Mouse (Mus musculus): ENCODE results near the gene Macrod2.

The Macrod2 gene

DNA sequence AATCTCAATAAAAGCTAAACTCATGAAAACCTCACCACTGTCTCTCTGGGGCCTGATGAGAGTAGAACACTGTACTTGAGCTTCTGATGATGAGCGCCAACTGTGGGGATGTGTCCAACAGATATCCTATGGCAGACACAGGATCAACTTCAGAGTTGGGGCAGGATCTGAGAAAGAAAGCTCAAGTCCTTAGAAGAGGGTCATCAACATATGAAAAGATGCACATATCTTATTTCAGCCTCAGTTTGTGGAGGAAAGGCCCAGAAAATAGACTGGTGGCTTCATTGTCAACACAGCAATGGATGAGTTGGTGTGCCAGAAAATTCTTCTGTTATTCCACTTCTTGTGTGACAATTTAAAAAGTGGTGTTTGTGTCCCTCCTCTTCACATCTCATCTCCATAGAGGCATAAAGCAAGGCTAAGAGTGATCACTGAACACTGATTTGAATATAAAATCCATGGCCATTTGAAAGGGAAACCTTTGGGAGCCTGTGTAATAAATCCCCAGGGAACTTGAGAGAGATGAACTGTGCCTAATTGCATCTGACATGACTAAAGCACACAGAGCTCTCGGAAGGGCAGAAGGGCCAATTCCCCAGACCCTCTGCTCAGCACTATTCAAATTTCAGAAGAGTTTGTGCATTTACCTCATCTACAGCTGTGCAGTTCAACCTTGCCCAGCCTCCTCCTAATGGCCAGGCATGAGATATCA is 806.4 kb downstream of the Macrod2 start:
- DNase-seq (ENCODE audit: extremely low read depth, low read depth): no peak

GRCm38 (mm10) chr2:141202015-141202364 is 806.9 kb downstream of the Macrod2 start:
- DNase-seq (ENCODE audit: extremely low read depth, low read depth): no peak

DNA sequence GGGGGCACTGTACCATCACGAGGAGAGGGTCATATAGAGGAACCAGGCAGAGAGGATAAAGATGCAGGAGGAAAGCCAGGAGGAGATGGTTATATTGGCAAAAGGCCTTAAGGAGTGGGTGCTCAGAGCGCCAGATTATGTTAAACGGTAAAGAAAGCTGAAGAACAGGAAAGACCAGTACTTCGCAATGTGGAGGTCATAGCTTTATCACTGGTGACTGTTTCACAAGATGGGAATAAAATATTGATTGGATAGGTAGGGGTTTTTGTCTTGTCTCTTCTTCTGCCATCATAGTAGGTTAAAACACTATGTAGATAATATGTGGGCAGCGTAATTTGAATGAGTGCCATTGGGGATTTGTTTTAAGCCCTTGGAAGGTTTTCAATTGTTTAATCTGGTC is 816.2 kb downstream of the Macrod2 start:
- no peak for DNase-seq (ENCODE audit: extremely low read depth, low read depth)

DNA sequence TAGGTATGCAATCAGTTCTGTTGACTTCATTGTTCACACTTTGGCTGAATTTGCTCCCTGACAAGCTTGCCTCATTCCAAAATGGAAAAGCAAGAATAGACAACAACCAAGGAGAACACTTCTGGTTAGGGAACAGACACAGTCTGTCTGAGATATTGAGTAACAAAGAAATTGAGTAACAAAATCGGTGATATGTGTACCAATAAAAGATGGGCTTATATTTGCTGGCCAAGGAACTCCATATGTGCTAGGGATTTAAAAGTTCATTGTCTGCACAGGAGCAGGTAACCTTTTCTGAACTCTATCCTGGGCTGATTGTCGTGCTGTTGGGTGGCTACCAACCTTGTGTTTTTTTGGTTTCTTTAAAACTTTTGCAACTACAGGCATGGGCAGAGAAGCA is 817.2 kb downstream of the Macrod2 start:
- no peak for DNase-seq (ENCODE audit: extremely low read depth, low read depth)

- DNase-seq (ENCODE audit: extremely low read depth, low read depth): no peak
These were observed 822.4 kb downstream of the Macrod2 start for GRCm38 (mm10) chr2:141217490-141217889.

GRCm38 (mm10) chr2:141217925-141218324 is 822.8 kb downstream of the Macrod2 start:
- no peak for DNase-seq (ENCODE audit: extremely low read depth, low read depth)

GRCm38 (mm10) chr2:141228809-141229208 is 833.7 kb downstream of the Macrod2 start:
- DNase-seq (ENCODE audit: extremely low read depth, low read depth): no peak

DNA sequence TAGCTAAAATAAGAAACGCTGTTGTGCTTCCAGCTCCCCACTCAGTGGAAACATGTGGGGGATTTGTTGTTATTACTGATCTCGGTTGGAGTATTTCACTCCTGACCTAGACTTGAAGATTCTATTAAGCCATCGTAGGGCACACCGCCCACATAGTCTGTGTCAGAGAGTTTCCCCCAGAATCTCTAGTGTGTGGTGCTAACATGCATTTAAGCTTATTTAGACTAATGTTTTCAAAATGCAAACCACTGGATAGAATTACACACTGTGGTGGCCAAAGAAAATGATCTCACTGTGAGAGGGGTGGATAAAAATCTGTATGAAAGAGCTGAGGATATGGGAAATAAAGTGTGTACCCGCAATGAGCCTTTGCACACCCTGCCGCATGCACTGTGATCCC is 834.7 kb downstream of the Macrod2 start:
- DNase-seq (ENCODE audit: extremely low read depth, low read depth): no peak

GRCm38 (mm10) chr2:141231011-141231668 is 836.0 kb downstream of the Macrod2 start:
- DNase-seq (ENCODE audit: extremely low read depth, low read depth): no peak

GRCm38 (mm10) chr2:141234306-141234705 is 839.2 kb downstream of the Macrod2 start:
- DNase-seq (ENCODE audit: extremely low read depth, low read depth): no peak

GRCm38 (mm10) chr2:141234724-141235453 is 839.8 kb downstream of the Macrod2 start:
- no peak for DNase-seq (ENCODE audit: extremely low read depth, low read depth)

GRCm38 (mm10) chr2:141247680-141248079 is 852.6 kb downstream of the Macrod2 start:
- no peak for DNase-seq (ENCODE audit: extremely low read depth, low read depth)

DNA sequence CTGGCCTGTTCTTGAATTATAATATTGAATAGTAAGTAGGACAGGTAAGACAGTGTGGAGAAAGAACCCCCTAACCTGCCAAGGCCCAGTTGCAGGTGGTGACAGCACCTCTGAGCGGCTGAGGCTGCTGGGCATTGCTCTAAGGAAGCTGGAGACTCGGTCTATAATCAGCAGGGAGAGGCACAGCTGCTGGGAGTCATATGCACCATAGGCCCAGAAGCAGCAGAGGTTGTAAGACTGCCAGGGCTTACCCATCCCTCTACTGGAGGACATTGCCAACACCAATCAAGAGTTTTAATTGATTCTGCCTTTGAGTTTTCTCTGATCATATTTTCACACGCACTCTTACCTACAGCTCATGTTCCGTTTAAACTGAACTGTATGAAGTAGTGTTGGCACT is 869.5 kb downstream of the Macrod2 start:
- no peak for DNase-seq (ENCODE audit: extremely low read depth, low read depth)

DNA sequence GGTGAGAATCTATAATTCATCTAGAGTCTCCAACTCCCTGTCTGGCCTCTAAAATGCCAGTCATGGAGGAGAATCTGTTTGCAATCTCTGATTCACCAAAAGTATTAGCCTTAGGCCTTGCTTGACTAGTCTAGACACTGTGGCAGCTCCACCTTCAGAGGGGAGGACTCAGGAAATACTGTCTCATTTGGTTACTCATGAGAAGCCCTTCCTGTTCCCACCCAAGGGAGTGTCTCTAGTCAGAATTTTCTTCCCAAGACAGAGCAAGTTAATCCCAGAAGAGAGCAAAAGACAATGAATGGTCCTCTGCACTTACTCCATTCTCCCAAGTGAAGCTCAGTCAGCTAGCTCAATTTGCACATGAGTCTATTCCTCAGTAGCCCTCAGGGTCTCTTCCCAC is 871.5 kb downstream of the Macrod2 start:
- DNase-seq (ENCODE audit: extremely low read depth, low read depth): no peak

GRCm38 (mm10) chr2:141271541-141271940 is 876.4 kb downstream of the Macrod2 start:
- no peak for DNase-seq (ENCODE audit: extremely low read depth, low read depth)

- DNase-seq (ENCODE audit: extremely low read depth, low read depth): no peak
These were observed 877.9 kb downstream of the Macrod2 start for GRCm38 (mm10) chr2:141272966-141273365.

DNA sequence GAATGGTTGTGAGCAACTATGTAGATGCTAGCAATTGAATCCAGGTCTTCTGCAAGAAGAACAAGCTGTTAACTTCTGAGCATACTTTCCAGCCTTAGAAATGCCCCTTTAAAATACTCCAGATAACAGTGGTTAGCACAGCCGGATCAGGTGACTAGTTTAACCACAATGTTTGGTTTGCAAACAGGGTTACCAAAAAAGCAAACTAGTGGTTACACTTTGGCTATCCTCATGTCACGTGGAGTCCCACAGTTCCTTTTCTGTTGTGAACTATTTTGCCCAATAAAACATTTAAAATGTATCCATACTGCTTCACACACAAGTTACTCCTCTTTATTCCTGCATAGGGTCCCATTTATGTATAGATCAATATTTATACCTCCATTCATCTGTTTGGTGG is 879.2 kb downstream of the Macrod2 start:
- no peak for DNase-seq (ENCODE audit: extremely low read depth, low read depth)

- DNase-seq (ENCODE audit: extremely low read depth, low read depth): no peak
These were observed 884.1 kb downstream of the Macrod2 start for GRCm38 (mm10) chr2:141279130-141279698.

DNA sequence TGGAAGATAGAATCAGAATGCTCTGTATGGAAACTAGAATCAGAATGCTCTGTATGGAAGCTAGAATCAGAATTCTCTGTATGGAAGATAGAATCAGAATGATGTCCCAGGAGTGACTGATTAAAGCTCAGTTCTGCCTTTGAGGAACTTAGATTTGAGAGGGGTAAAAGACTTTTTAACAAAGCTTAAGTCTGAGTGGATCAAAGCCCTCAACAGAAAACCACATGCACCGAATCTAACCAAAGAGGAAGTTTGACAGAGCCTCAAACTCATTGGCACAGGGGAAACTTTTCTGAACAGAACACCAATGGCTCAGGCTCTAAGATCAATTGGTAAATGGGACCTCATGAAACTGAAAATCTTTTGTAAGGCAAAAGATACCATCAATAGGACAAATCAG is 885.7 kb downstream of the Macrod2 start:
- DNase-seq (ENCODE audit: extremely low read depth, low read depth): no peak

- DNase-seq (ENCODE audit: extremely low read depth, low read depth): no peak
These were observed 891.1 kb downstream of the Macrod2 start for GRCm38 (mm10) chr2:141286110-141286747.

GRCm38 (mm10) chr2:141288494-141288893 is 893.4 kb downstream of the Macrod2 start:
- no peak for DNase-seq (ENCODE audit: extremely low read depth, low read depth)

Data from MEL-GATA-1-ER (cell line).